Mouse (Mus musculus): ENCODE data around the gene Aldh2. TPM values are rescaled to one million over a fixed set of nuclear protein-coding genes. Genes with fewer than 3 reads are reported as not detected.

Gene Aldh2
- polyA plus RNA-seq, 1 experiment from 2014 or later = 411 TPM

GRCm38 (mm10) chr5:121566035-121566681 lies 27.5 kb downstream of the Aldh2 start:
- Histone ChIP-seq H3K4me3 (ENCODE audit: low read depth, low read length) (no peak overlapping the region), H3K27me3 (ENCODE audit: insufficient read depth, low read length) (no peaks in the 10 kb centered on the region), H3K9ac (replicated peaks) (no peak overlapping the region), H3K4me1 (ENCODE audit: insufficient read depth) (peaks cover 6% of the 10 kb centered on the region; the same call in 1 of the 2 replicates), H3K36me3 (replicated peaks; ENCODE audit: insufficient read depth, low read length) (peaks cover 40% of the 10 kb centered on the region), H3K27ac (ENCODE audit: low read depth) (peak overlapping the region; percentile 50), H3K9me3 (ENCODE audit: low read length) (no peaks in the 10 kb centered on the region), H3K4me2 (ENCODE audit: low read depth, low read length) (no peak overlapping the region)
- ATAC-seq (peak; percentile 75), DNase-seq (peak; percentile 41)
- WGBS (ENCODE audit: insufficient replicate concordance) = 71% methylated on average over 16 of the region's 16 CpGs
- TF ChIP-seq CTCF (IDR thresholded peaks at IDR 0.05; ENCODE audit: low read depth) (no peak), EP300 (IDR thresholded peaks at IDR 0.05; ENCODE audit: low read depth) (no peak)

GRCm38 (mm10) chr5:121564468-121564895 lies 29.1 kb downstream of the Aldh2 start:
- H3K9ac ChIP-seq (replicated peaks) = 0 out of 2 replicates have a peak overlapping the region, but pooled peaks have one; percentile 9

GRCm38 (mm10) chr5:121562436-121562835 lies 31.2 kb downstream of the Aldh2 start:
- DNase-seq (no peak), ATAC-seq (no peak)
- WGBS (ENCODE audit: insufficient replicate concordance) = 79% methylated on average over 3 of the region's 3 CpGs
- Histone ChIP-seq H3K4me2 (ENCODE audit: low read depth, low read length) (no peak overlapping the region), H3K36me3 (replicated peaks; ENCODE audit: insufficient read depth, low read length) (peaks cover 5% of the 10 kb centered on the region; the same call in 1 of the 2 replicates), H3K27ac (ENCODE audit: low read depth) (no peak overlapping the region), H3K4me3 (ENCODE audit: low read depth, low read length) (no peak overlapping the region), H3K9me3 (ENCODE audit: low read length) (no peaks in the 10 kb centered on the region), H3K27me3 (ENCODE audit: insufficient read depth, low read length) (no peaks in the 10 kb centered on the region), H3K9ac (replicated peaks) (no peak overlapping the region), H3K4me1 (ENCODE audit: insufficient read depth) (peaks cover 6% of the 10 kb centered on the region; the same call in 1 of the 2 replicates)
- TF ChIP-seq EP300 (IDR thresholded peaks at IDR 0.05; ENCODE audit: low read depth) (no peak), CTCF (IDR thresholded peaks at IDR 0.05; ENCODE audit: low read depth) (no peak)

More at GRCm38 (mm10) chr5:121564468-121564895, 29.1 kb downstream of the Aldh2 start:
- H3K27me3 ChIP-seq (ENCODE audit: insufficient read depth, low read length) = no peaks in the 10 kb centered on the region
- DNase-seq (peak; percentile 90), ATAC-seq (peak; percentile 42)
- 0 out of 2 replicates have a peak overlapping the region, but pooled peaks have one; percentile 13 for H3K27ac ChIP-seq (ENCODE audit: low read depth)
- TF ChIP-seq EP300 (IDR thresholded peaks at IDR 0.05; ENCODE audit: low read depth) = no peak
- TF ChIP-seq CTCF (IDR thresholded peaks at IDR 0.05; ENCODE audit: low read depth) = peak; percentile 96
- 3% methylated on average over 11 of the region's 11 CpGs for WGBS (ENCODE audit: insufficient replicate concordance)
- peaks cover 24% of the 10 kb centered on the region for H3K36me3 ChIP-seq (replicated peaks; ENCODE audit: insufficient read depth, low read length)
- H3K9me3 ChIP-seq (ENCODE audit: low read length) = no peaks in the 10 kb centered on the region
- H3K4me1 ChIP-seq (ENCODE audit: insufficient read depth) = peaks cover 6% of the 10 kb centered on the region; the same call in 1 of the 2 replicates
- peak overlapping the region; percentile 27; the same call in 1 of the 2 replicates for H3K4me3 ChIP-seq (ENCODE audit: low read depth, low read length)
- H3K4me2 ChIP-seq (ENCODE audit: low read depth, low read length) = peak overlapping the region; percentile 60

GRCm38 (mm10) chr5:121549196-121549595 lies 44.4 kb downstream of the Aldh2 start:
- TF ChIP-seq CTCF (IDR thresholded peaks at IDR 0.05; ENCODE audit: low read depth) (no peak), EP300 (IDR thresholded peaks at IDR 0.05; ENCODE audit: low read depth) (no peak)
- DNase-seq (no peak), ATAC-seq (no peak)
- Histone ChIP-seq H3K4me2 (ENCODE audit: low read depth, low read length) (no peak overlapping the region), H3K9ac (replicated peaks) (no peak overlapping the region), H3K9me3 (ENCODE audit: low read length) (no peaks in the 10 kb centered on the region), H3K4me1 (ENCODE audit: insufficient read depth) (peaks cover 5% of the 10 kb centered on the region), H3K27ac (ENCODE audit: low read depth) (no peak overlapping the region), H3K27me3 (ENCODE audit: insufficient read depth, low read length) (no peaks in the 10 kb centered on the region), H3K36me3 (replicated peaks; ENCODE audit: insufficient read depth, low read length) (no peaks in the 10 kb centered on the region), H3K4me3 (ENCODE audit: low read depth, low read length) (no peak overlapping the region)
- 81% methylated on average over 7 of the region's 7 CpGs for WGBS (ENCODE audit: insufficient replicate concordance)

- no peak overlapping the region for H3K4me3 ChIP-seq (ENCODE audit: low read depth, low read length)
- peak overlapping the region; percentile 71 for H3K4me2 ChIP-seq (ENCODE audit: low read depth, low read length)
- no peaks in the 10 kb centered on the region for H3K9me3 ChIP-seq (ENCODE audit: low read length)
- H3K27me3 ChIP-seq (ENCODE audit: insufficient read depth, low read length) = no peaks in the 10 kb centered on the region
- no peak overlapping the region for H3K27ac ChIP-seq (ENCODE audit: low read depth)
- WGBS (ENCODE audit: insufficient replicate concordance) = 76% methylated on average over 3 of the region's 3 CpGs
- H3K4me1 ChIP-seq (ENCODE audit: insufficient read depth) = peaks cover 18% of the 10 kb centered on the region
- no peak for TF ChIP-seq CTCF (IDR thresholded peaks at IDR 0.05; ENCODE audit: low read depth)
- 0 out of 2 replicates have a peak, but pooled peaks have one; percentile 26 for TF ChIP-seq EP300 (IDR thresholded peaks at IDR 0.05; ENCODE audit: low read depth)
- no peaks in the 10 kb centered on the region for H3K36me3 ChIP-seq (replicated peaks; ENCODE audit: insufficient read depth, low read length)
- DNase-seq = no peak
- ATAC-seq = no peak
- H3K9ac ChIP-seq (replicated peaks) = no peak overlapping the region
These were observed 46.5 kb downstream of the Aldh2 start for GRCm38 (mm10) chr5:121547084-121547483.

GRCm38 (mm10) chr5:121546530-121546895 lies 47.1 kb downstream of the Aldh2 start:
- peak overlapping the region; percentile 75 for H3K4me3 ChIP-seq (ENCODE audit: low read depth, low read length)
- DNase-seq (peak; percentile 70), ATAC-seq (peak; percentile 22)
- no peaks in the 10 kb centered on the region for H3K27me3 ChIP-seq (ENCODE audit: insufficient read depth, low read length)
- 11% methylated on average over 6 of the region's 6 CpGs for WGBS (ENCODE audit: insufficient replicate concordance)
- peak overlapping the region; percentile 93 for H3K27ac ChIP-seq (ENCODE audit: low read depth)
- peaks cover 18% of the 10 kb centered on the region for H3K4me1 ChIP-seq (ENCODE audit: insufficient read depth)
- peak overlapping the region; percentile 71 for H3K4me2 ChIP-seq (ENCODE audit: low read depth, low read length)
- TF ChIP-seq CTCF (IDR thresholded peaks at IDR 0.05; ENCODE audit: low read depth) (peak; percentile 76), EP300 (IDR thresholded peaks at IDR 0.05; ENCODE audit: low read depth) (no peak)
- H3K9ac ChIP-seq (replicated peaks) = peak overlapping the region; percentile 89
- H3K9me3 ChIP-seq (ENCODE audit: low read length) = no peaks in the 10 kb centered on the region
- no peaks in the 10 kb centered on the region for H3K36me3 ChIP-seq (replicated peaks; ENCODE audit: insufficient read depth, low read length)

Measured in liver, postnatal 0 days (tissue).